Mouse (Mus musculus): Measurements from ENCODE around the gene 1700012P22Rik.
A peak's percentile ranks its signal among the peaks of the same experiment; 100 is the strongest.

The 1700012P22Rik gene

GRCm38 (mm10) chr4:144438672-144439071 lies at the start of gene 1700012P22Rik:
1700012P22Rik (minus strand) TSS chr4:144438772.
- DNase-seq, result no peak

GRCm38 (mm10) chr4:144468091-144468490 lies 29.5 kb upstream of the 1700012P22Rik start:
- no peak for DNase-seq

GRCm38 (mm10) chr4:144465206-144465605 lies 26.6 kb upstream of the 1700012P22Rik start:
- no peak for DNase-seq

GRCm38 (mm10) chr4:144463656-144464055 lies 25.1 kb upstream of the 1700012P22Rik start, which contains the start of gene Aadacl3:
Aadacl3 (minus strand) TSS chr4:144463756.
- DNase-seq, result no peak

- no peak for DNase-seq
Observed at GRCm38 (mm10) chr4:144453217-144453616, 14.6 kb upstream of the 1700012P22Rik start, which contains the start of gene Gm9944. Gm9944 (minus strand) TSS chr4:144453317.

GRCm38 (mm10) chr4:144448546-144448945 lies 10.0 kb upstream of the 1700012P22Rik start:
- no peak for DNase-seq

GRCm38 (mm10) chr4:144441582-144441981 lies 3.0 kb upstream of the 1700012P22Rik start:
- no peak for DNase-seq

GRCm38 (mm10) chr4:144441095-144441494 lies 2.5 kb upstream of the 1700012P22Rik start:
- DNase-seq, result no peak

- no peak for DNase-seq
Observed at GRCm38 (mm10) chr4:144433216-144433615, 5.4 kb downstream of the 1700012P22Rik start.

GRCm38 (mm10) chr4:144430723-144431122 lies 7.8 kb downstream of the 1700012P22Rik start:
- DNase-seq, result no peak

- DNase-seq, result no peak
Observed at GRCm38 (mm10) chr4:144428868-144429267, 9.7 kb downstream of the 1700012P22Rik start.

GRCm38 (mm10) chr4:144424590-144424989 lies 14.0 kb downstream of the 1700012P22Rik start:
- DNase-seq, result no peak

- no peak for DNase-seq
Observed at GRCm38 (mm10) chr4:144420644-144421043, 17.9 kb downstream of the 1700012P22Rik start.

GRCm38 (mm10) chr4:144408290-144408689 lies 30.3 kb downstream of the 1700012P22Rik start, which contains the start of gene Pramef12:
Pramef12 (minus strand) TSS chr4:144408464.
- no peak for DNase-seq

GRCm38 (mm10) chr4:144406261-144406660 lies 32.3 kb downstream of the 1700012P22Rik start:
- no peak for DNase-seq

- peak; percentile 24 to 29 for DNase-seq
Observed at GRCm38 (mm10) chr4:144404456-144405086, 34.0 kb downstream of the 1700012P22Rik start.

- DNase-seq, result no peak
Observed at GRCm38 (mm10) chr4:144402712-144403111, 35.9 kb downstream of the 1700012P22Rik start.

- no peak for DNase-seq
Observed at GRCm38 (mm10) chr4:144396316-144396715, 42.3 kb downstream of the 1700012P22Rik start.

GRCm38 (mm10) chr4:144377911-144378310 lies 60.7 kb downstream of the 1700012P22Rik start, which contains the start of gene Pramef20:
Pramef20 (minus strand) TSS chr4:144377933.
- DNase-seq, result no peak
